Mouse (Mus musculus) left cerebral cortex, adult 9 months (tissue): ENCODE measurements at regions not wholly inside any gene's neighbourhood (a gene's known extent, or its start where the extent isn't known, plus 50 kb on each side); places are given as distances from the start of the nearest gene placed in this dataset.

Source experiments
- DNase-seq, 2 experiments: peaks; one replicate each; pipeline ENCODE4 v3.0.0; 2022; ENCODE audit warnings: low spot score in 2 of 2

DNA sequence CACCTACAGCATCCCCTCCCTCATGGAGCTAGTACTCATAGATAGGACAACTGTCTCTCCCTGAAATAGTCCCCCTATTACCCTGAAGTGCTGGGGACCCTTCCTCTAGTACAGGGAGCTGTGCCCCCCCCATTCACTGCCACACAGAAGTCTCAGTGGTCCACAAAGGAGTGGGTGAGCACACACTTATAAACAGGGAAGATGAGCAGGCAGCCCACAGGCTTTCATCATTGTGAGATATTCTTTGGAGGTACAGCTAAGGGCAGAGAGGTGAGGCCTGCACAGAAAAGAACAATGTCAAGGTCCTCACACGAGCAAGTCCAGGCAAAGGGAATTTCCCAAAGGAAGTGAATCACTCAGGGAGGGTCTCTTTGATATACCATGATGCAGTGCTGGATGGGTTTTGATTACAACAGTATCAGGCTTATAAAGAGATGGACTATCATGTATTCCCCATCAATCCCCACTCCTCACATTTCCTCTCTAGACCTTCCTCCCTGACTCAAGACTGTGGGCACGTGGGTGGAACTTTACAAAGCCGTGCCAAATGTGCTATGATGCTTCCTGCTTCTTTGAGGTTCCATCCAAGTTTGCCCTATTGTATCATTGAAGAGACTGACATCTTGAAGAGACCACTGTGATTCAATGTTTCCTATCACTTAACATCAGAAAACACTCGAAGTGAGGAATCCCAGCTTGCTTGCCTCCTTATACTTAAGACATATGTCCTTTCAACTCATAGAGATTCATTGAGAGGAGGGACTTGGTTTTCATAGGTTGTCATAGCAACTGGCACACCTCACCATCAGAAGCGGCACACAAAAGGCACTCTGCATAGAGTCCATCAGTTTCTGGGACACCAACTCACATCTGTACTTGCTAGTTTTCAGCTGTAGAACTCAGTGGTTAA, 104.2 kb upstream of the Bcl6 start:
- DNase-seq: no peak

GRCm38 (mm10) chr16:24092136-24092535, 103.5 kb upstream of the Bcl6 start:
- DNase-seq: no peak

- DNase-seq: no peak
Measured at GRCm38 (mm10) chr16:24090981-24091380, 102.3 kb upstream of the Bcl6 start.

GRCm38 (mm10) chr16:24089840-24090762, 101.4 kb upstream of the Bcl6 start:
- no peak for DNase-seq

DNA sequence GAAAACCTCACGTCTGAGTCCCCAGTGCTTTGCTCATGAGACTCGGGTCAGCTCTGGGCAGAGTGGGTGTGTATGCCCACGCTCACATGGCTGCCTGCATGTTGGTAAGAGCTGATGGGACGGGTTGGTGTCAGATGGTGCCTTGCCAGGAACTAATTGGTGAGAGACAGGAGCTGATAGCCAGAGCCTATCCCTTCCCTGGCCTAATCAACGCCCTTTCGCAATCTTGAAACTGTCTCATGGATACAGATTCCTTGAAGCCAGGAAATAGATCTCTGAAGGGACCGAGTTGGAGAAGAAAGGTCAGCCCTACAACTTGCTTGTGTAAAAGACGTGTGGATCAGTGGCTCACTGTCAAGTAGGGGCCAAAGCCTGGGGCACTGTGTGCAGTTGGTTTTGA, 95.3 kb upstream of the Bcl6 start:
- DNase-seq: no peak

- DNase-seq: no peak
Measured at GRCm38 (mm10) chr16:24080471-24080870, 91.8 kb upstream of the Bcl6 start.

- DNase-seq: no peak
Measured at GRCm38 (mm10) chr16:24078622-24079021, 90.0 kb upstream of the Bcl6 start.

DNA sequence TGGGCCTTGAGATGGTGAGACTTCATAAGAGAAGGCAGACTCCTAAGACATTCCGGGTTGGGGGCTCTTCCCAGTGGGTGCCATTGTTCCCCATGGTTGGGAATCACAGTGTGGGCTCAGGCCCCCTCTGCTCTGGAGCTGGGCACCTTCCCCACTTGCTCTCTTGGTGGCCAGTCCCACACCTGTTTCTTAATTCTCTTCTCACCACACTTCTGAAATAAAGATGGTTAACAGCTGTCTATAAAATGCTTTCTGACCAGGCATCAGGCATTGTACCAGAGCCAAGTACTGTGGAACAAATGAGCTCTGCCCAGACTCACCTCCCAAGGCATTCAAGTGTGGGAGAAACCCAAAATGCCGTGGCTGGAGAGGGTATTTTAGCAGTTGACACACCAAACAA, 88.8 kb upstream of the Bcl6 start:
- no peak for DNase-seq

DNA sequence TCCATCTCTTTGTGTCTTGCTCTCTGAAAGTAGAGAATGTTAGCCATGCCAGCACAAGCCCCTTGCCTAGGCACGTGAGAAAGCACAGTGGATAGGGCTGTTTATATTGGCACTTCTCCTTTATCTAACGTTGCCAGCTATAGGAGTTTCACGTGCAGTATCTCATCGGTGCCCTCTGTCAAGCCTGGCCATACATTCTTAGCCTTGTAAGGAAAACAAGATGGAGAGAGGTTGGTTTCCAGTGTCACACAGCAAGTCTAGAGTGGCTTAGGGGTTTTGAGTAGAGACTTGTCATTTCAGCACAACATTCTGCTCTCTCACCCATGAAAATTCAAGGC, 88.1 kb upstream of the Bcl6 start:
- DNase-seq: no peak

- no peak for DNase-seq
Measured at GRCm38 (mm10) chr16:24076109-24076798, 87.6 kb upstream of the Bcl6 start.

DNA sequence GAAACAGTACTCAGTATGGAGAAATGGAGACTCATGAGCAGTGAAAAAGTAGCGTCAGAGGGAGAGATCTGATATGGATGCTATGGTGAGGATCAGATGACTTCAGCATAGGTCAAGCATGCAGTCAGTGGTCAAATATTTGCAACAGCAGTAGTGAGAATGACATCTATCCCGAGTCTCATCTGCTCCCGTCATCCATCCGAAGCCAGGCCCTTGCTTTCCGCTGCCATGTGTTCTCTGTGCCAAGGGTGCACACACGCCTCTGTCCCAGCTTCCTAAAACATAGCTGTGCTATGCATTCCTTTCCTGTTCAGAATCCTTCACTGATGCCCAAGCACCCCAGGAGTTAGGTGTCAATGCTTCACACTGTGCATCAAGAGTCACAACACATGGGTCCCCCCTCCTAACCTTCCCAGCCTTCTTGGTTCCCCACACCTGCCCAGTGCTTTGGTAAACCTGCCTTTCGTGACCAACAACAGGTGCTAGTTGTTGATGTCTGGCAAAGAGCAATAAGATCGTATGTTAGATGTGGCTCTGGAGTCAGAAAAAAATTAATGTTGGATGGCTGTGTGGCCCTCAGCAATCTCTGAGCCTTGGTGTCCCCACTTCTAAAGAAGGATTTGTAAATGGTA, 85.1 kb upstream of the Bcl6 start:
- no peak for DNase-seq

GRCm38 (mm10) chr16:24073065-24073464, 84.4 kb upstream of the Bcl6 start:
- DNase-seq: no peak

GRCm38 (mm10) chr16:24069411-24069810, 80.8 kb upstream of the Bcl6 start:
- no peak for DNase-seq

DNA sequence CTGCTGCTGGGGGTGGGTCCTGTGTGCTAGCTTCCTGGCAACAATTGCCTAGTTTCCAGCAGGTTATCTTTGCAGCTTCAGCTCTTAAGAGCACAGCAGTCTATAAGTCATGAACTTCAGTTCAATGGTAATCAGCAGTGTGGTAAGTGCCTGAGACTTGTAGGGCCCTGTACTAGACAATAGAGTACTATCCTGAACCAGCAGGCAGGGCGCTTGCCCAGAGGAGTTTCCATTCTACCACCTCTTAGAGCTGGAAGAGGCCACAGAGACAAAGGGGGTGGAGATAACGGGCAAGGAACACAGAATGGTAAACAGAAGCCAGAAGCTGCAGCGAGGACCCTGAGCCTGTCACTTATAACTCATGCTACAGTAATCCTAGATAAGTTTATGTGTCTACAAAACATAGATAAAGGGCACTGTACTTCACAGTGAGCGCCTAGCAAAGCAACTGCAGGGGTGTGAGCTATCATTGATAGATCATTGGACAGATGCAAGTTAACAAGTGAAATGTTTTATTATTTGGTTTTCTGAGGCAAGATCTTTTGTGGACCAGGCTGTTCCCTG, 79.7 kb upstream of the Bcl6 start:
- DNase-seq: no peak

DNA sequence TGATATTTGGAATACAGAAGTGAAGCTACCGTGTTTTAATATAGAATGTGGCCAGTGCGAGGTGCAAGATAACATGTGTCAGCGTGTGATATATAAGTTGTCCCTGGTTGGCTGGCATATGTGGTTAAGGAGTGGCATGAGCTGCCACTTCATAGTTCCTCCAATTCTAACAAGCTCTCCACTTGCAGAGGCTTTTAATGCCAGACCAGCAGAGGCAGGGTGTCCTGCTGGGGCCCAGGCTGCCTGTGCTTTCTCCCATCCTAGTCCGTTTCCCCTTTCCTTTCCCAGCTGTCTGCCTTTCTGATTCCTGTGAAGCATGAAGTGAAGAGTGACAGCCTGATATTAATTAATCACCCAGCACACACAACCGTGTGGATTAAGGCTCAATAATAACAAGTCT, 73.7 kb upstream of the Bcl6 start:
- DNase-seq: no peak

DNA sequence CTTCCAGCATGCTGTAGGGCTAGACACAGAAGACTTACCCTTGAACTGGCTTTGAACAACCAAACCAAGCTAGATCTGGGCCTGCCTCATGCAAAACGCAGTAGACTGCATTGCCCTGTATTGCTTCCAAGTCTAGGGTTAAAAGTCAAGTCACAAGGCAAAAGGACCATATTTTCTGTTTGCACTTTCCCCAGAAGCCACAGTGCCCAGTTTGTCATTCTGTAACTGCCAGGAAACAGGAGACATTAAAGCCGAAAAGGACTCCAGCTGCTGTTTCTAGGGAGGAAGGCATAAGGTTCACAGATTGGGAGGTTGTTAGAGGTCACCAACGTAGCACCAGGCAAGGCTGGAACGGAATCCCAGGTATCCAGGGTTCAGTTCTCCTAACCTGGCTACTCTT, 72.8 kb upstream of the Bcl6 start:
- no peak for DNase-seq

DNA sequence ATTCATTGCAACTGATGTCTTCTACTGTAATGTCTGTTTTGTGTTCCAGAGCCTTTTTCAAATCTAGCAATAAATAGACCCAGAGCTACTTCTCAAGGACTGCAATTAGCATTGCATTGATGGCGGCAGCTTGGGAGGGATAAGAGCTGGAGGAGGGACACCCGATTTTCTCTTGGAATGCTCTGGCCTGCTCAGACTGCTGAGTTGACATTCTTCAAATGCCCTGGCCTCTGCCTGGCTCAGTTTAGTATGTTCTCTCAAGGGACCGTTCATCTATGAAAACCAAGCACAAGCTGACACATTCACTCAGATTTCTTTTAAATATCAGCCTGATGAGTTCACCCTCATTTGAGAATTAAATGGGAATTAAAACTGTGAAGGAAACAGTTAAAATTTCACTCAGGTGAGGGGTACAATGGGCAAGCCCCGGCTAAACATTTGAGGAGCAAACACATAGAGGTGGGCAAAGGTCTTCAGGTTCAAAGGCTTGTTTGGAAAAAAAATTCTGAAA, 70.5 kb upstream of the Bcl6 start:
- no peak for DNase-seq

DNA sequence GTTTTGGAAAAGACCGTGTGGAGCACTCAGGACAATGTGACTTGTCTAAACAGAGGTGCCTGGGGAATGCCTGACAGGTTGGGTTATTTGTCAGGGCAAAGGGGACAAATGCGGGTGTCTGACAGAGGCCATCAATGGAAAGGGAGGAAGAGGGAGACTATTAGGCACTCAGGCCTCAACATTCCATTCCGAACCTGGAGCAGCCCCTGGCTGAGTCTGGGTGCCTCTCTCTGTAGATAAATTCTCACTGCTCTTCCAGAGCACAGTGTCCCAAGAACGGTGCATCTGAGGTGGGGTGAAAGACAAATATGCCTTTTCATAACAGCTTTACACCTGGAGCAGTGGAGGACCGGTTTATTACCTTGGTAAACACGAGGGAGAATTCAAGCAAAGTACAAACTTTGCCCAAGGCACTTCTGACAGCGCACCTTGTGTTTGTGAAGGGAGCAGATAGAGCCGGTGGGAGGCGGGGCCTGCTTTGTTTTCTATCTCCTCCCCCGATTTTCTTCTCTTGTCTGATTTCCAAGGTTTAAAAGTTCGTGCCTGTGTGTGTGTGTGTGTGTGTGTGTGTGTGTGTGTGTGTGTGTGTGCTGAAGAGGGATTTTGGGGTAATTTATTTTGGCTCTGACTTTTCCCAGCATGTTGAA, 68.4 kb upstream of the Bcl6 start:
- DNase-seq: no peak

- no peak for DNase-seq
Measured at GRCm38 (mm10) chr16:24056123-24056884, 67.7 kb upstream of the Bcl6 start.

DNA sequence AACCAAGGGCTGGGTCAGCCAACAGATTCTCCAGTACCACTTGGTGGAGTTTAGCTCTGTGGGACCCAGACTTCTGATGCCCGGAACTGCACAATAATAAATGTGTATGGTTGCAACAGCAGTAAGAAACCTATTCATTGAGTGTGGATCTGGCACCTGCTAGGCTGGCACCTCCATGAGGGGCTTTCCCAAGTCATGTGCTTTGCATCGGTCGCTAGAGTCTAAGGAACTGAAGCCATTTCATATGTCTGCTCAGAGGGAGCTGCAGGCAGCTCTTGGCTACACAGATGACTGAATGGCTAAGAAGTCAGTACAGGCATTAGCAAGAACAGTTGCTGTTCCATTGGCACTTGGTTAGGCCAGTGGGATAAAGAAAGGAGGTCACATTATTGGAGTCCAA, 65.6 kb upstream of the Bcl6 start:
- DNase-seq: no peak
